Mouse (Mus musculus) lung, postnatal 10 days (tissue): Measurements from ENCODE around the gene Ccdc194.

Source experiments
- DNase-seq: peaks from one replicate; pipeline ENCODE4 v3.0.0; 2021

Ccdc194 gene

DNA sequence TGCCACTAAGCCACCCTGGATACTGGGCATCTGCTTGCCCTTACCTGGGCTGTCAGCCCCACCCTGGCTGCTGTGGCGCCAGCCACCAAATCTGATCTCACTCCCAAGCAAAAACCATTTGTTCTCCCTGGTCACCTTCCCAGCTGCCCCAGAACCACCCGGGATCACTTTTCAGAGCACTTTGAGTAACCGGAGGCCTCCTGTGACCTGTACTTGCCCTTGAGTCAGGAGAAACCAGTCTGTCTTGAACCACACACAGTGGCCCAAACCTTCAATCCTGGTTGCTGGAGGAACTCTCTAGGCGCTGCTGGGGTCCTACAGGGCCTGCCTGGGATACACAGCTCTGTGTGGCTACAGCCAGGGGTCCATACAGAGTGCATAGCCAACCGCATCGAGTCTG, 27.3 kb upstream of the Ccdc194 start:
- no peak for DNase-seq

DNA sequence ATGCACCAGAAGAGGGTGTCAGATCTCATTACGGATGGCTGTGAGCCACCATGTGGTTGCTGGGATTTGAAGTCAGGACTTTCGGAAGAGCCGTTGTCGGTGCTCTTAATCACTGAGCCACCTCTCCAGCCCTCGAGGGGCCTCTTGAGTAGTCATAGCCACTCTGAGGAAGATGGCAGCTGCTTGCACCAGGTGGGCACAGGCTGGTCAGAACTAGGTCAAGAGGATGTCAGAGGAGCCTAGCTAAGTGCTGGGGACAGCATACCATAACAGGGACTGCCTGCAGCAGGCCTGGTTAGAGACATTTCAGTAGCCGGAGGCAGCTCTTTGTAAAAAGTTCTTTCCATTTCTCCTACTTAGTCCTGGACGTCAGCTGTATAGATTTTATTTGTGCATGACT, 25.2 kb upstream of the Ccdc194 start:
- no peak for DNase-seq

DNA sequence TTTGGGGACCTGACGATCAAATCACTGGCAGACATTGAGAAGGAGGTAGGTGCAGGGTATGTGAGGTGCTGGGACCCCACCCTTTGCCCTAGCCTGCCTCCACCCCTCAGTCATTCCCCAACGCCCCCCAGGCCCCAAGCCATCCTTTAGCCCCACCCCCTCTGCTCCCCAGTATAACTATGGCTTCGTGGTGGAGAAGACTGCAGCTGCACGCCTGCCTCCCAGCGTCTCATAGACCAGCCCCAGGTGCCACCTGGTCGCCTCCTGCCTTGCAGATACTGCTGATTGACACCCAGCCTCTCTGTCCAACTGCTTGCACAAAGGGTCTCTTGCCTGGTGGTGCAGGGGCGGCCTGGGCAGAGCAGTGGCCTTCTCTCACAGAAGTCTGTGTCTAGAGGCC, 22.1 kb upstream of the Ccdc194 start:
- DNase-seq, result no peak

- no peak for DNase-seq
Observed at GRCm38 (mm10) chr8:71545053-71545452, 19.5 kb upstream of the Ccdc194 start.

DNA sequence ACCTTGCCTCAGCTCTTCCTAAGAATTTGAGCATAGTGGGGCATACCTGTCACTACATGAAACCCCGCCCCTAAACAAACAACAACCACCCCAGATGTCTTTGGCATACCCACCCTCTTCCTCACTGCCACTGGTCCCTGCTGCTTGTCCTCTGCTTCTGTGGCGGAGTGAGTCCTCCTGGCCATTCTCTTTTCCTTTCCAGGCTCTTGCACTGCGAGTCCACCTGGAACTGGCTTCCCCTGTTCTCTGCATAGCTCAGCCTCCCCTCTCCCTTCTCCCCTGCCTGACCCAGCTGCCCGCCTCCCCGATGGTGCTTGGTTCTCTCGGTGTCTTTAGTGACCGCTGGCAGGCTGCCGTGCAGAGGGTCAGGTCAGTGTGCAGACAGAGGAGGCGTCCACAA, 18.2 kb upstream of the Ccdc194 start:
- DNase-seq, result no peak

DNA sequence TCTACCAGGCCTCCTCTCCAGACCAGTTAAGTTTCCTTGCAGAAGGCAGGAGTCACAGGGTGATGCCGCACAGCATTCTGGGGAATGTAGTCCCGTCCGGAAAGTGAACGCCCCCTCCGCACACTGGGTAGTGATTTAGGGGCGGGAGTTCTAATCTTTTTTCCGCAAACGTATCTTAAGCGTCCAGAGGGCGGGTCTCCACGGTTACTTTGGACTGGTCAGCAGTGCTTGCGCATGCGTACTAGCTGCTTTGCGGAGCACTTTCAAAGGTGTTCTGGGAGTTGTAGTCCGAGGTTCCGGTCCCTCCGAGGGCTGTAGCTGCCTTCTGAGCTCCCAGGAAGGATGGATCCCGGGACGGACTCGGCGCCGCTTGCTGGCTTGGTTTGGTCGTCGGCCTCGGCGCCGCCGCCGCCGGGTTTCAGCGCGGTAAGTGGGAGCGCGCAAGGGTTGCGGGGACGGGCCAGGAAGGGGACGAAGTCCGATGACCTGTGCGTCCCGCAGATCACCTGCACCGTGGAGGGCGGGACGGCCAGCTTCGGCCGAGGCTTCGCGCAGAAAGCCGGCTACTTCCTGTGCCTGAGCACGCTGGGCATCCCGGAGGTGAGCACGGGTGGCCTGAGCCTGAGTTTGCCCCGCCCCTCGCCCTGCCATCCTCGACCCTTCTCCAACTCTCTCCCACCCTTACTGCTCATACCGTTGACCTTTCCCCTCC, 17.3 kb upstream of the Ccdc194 start, which contains the start of gene Mvb12a:
Mvb12a (plus strand) TSS at position 291 of the 712 bp plus-strand sequence.
- peak; percentile 99 for DNase-seq

GRCm38 (mm10) chr8:71537028-71537867, 11.7 kb upstream of the Ccdc194 start, which contains the start of gene Bst2:
Gene Bst2 (minus strand): TSS chr8:71537456.
- DNase-seq, result peak; percentile 96

- no peak for DNase-seq
Observed at GRCm38 (mm10) chr8:71535663-71536062, 10.2 kb upstream of the Ccdc194 start.

GRCm38 (mm10) chr8:71534263-71534810, 8.8 kb upstream of the Ccdc194 start:
- DNase-seq, result no peak

DNA sequence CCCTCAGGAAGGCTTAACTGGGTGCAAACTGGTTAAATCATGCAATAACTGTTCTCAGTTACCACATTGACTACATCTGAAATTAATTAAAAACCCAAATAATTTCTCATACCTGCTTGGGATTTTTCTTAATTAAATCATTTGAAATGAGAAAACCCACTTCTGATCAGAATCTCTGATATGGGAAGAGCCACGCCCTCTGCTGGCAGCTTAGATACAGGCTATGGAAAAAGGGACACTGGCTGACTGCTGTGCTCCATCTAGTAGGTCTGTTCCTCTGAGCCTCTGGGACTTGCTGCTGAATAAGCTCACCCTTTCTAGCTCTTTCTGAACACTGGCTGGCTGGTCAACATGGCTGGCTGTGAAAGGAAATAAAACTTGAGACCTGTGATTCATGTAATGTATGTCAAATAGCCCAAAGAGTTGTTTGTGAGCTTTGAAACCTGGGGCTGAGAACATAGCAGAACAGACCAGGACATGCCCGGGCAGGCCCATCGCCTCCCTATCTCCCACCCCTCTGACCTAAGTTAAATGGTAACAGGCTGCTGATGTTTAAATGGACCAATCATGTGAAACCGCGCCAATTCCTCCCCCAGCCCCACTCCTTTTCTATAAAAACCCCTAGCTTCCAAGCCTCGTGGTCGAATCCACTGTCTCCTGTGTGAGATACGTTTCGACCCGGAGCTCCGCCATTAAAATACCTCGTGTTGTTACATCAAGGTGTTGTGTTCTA, 5.4 kb upstream of the Ccdc194 start:
- DNase-seq, result peak; percentile 45

DNA sequence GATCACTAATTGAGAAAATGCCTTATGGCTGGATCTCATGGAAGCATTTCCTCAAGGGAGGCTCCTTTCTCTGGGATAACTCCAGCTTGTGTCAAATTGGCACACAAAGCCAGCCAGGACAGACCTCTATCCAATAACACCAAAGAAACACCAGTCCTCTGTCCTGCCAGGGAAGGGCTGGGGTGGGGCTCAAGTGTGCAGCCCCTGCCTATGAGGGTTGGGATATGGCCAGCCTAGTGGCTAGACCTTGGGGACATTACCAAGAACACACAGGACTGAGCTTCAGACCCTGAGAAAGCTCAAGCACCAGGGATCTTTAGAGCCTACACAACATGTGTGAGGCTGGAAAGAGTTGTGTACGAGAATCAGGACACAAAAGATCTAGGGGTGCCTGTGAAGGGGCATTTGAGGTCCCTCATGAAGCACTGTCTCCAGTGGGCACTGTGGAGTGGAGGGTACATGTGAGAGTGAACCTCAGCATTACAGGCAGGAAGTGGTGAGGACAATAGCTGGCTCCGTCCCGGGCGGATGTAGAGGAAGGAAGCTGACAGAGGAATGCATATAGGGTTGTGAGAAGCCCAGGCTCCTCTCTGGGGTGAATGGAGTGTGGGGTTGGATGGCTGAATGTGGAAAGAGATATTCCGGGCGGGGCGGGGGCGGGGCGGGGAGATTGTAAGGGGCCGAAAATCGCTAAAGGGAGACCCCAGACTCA, 3.0 kb upstream of the Ccdc194 start:
- peak; percentile 72 for DNase-seq

DNA sequence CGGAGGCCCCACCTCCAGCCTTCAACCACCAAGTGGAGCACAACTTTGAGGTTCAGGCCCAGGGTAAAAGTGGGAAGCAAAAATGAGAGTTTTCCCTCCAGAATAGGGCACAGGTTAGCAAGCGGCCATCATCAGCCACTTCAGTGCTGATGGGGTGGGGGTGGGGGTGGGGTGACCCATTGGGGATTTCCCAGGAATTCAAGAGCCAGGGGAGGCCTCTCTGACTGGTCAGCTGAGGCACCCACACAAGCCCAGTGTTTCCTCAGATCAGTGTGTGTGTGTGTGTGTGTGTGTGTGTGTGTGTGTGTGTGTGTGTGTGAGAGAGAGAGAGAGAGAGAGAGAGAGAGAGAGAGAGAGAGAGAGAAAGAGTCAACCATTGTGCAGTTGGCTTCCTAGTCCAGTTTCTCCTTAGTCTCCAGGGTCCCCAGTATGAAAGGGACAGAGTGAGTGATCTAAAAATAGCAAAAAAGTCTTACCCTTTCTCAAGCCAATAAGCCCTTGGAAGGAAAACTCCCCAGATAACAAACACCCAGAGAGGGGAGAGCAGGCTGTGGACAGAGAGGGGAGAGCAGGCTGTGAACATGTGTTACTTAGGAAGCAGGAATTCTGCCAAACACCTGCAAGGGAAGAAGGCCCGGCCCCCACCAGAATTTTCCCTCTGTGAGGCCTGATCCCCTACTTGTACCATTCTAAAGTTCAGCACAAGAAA, 1.8 kb upstream of the Ccdc194 start:
- no peak for DNase-seq

- no peak for DNase-seq
Observed at GRCm38 (mm10) chr8:71526272-71526671, 761 bp upstream of the Ccdc194 start.

DNA sequence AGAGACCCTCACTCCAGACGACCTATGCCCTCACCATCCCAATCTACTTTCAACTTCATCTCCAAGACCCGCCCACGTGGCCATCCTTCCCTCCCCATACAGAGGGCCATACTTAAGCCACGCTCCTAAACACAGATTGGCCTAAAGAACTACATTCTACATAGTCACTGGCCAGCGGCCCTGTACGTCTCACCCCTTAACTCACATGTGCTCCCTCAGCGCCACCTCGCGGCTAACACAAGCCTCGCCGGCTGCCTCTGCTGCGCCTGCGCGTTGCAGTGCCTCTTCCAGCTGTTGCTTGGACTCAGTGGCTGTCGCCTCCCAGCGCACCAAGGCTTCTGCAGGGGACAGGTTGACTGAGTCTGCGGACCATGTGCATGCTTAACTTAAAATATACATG, 3.9 kb downstream of the Ccdc194 start:
- peak; percentile 98 for DNase-seq

GRCm38 (mm10) chr8:71519037-71519825, 6.3 kb downstream of the Ccdc194 start:
- peak; percentile 88 for DNase-seq

DNA sequence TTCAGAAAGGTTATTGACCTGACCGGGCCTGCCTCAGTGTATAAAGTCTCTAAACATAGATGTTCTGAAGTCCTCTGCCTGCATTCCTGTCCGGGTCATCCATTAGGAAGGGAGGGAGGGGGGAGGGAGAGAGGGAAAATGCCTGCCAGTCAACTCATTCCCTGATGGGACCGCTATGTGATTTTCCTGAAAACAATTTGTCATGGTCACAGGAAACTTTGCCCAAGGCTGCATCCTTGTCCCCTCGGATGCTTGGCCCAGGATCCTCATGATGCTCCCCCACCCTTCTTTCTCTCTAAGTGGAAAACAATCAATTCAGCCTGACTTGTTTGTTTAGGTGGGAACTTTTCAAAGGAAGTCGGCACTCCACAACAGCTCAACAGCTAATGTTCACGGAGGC, 8.7 kb downstream of the Ccdc194 start:
- DNase-seq, result peak; percentile 62

DNA sequence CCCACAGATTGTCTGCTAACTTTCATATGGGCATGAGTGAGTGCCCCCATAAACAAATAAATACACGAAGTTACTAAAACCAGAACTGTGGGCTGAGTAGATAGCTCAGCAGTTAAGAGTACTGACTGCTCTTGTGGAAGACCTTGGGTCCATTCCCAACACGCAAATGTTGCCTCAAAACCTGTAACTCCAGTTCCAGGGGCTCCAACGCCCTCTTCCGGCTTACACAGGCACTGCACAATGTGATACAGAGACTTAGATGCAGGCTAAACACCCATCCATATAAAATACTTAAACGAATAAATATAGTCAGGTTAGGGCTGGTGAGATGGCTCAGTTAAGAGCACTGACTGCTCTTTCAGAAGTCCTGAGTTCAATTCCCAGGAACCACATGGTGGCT, 10.5 kb downstream of the Ccdc194 start:
- DNase-seq, result no peak

GRCm38 (mm10) chr8:71513018-71513754, 12.3 kb downstream of the Ccdc194 start:
- peak; percentile 61 for DNase-seq

DNA sequence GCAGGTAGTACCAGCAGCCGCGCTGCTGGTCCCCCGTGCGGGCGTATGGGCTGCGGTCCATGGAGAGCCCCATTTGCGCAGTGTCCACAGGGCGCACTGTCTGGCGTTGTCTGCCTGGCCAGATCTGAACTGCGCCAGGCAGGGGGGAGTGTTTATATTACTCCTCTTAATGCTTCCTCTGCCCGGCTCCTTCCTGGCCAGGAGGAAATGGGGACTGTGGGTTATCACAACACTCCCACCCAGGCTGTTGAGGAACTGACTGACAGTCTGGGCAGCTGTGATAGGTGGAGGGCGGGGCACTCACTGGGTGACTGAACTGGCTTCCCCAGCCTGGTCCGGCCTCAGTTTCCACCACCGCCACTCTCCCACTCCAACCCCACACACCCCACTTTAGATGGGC, 13.9 kb downstream of the Ccdc194 start, which contains the start of gene Plvap:
Plvap (minus strand) TSS at position 109 of the 400 bp plus-strand sequence.
- peak; percentile 82 for DNase-seq

GRCm38 (mm10) chr8:71509316-71509715, 16.2 kb downstream of the Ccdc194 start:
- DNase-seq, result no peak
